Mouse (Mus musculus) heart, postnatal 0 days (tissue): Measurements from ENCODE around the gene Rcor2.

Experiments
- CTCF ChIP-seq: IDR thresholded peaks from 2 replicates; pipeline ENCODE4 v1.5.1; 2016; ENCODE audit warnings: antibody characterized with exemption, control low read depth, low read depth
- EP300 ChIP-seq: IDR thresholded peaks from 2 replicates; pipeline ENCODE4 v1.6.1; 2016; ENCODE audit warnings: antibody characterized with exemption, low read depth

DNA sequence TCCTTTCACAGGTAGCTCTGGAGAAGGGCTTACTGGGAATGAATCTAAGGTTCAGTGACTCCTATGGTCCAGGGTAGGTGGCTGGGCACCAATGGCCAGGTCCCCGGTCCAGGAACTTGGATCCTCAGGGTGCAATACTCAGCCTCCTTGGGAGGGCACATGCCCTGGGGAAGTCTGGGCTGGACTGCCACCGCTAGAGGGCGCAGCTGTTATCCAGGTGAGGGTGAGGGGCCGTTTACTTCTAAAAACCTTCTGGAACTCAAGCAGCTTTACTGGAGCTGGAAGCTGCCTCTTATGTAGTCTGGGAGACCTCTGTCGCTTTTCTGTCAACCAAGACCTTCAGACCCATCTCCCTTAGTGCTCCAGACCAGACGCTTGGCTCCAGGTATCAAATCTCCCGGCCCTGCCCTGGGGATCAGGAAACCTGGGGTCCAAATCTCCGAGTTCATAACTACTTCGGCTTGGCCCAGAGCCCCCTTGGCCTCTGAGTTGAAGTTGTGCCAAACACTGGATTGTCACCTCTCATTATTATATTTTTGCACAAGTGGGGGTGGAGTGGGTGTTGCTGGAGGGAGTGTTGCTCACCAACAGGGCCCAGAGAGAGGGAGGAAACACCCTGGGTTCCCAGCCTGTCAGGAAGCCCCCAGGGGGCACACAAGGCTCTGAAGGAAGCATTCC lies 2.9 kb upstream of the Rcor2 start:
- peak; percentile 84 for TF ChIP-seq CTCF
- no peak for TF ChIP-seq EP300
